Mouse (Mus musculus) urinary bladder, postnatal 14 days (tissue): ENCODE results near the gene Ddah1.

Experiments
- DNase-seq: peaks from one replicate; pipeline ENCODE4 v3.0.0; 2021; ENCODE audit warnings: low spot score

The Ddah1 gene

DNA sequence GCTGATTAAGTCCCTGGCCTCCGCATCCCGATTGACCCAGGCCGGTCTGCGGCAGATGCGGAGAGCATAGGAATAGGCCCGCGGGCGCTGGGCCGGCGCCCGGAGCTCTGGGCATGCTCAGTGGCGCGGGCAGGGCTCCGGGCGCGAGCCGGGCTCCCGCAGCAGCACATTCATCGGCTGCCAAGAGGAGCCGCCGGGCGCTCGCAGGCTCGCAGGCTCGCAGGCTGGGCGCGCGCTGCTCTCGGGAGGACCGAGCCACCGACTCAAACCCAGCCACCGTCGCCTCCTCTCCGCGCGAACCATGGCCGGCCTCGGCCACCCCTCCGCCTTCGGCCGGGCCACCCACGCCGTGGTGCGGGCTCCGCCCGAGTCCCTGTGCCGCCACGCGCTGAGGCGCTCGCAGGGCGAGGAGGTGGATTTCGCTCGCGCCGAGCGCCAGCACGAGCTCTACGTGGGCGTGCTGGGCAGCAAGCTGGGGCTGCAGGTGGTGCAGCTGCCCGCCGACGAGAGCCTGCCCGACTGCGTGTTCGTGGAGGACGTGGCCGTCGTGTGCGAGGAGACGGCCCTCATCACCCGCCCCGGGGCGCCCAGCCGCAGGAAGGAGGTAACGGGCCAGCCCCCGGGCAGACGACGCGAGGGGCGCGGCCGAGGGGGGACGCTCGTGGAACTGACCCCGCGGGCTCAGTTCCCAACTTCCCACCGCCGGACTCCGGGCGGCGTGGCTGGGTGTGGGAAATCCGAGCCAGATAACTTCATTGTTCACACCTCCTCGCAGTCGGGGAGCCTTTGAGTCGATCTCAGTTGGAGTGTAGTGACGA lies at the start of gene Ddah1:
Ddah1 (plus strand) TSS at position 115 of the 818 bp plus-strand sequence.
- peak; percentile 63 for DNase-seq

DNA sequence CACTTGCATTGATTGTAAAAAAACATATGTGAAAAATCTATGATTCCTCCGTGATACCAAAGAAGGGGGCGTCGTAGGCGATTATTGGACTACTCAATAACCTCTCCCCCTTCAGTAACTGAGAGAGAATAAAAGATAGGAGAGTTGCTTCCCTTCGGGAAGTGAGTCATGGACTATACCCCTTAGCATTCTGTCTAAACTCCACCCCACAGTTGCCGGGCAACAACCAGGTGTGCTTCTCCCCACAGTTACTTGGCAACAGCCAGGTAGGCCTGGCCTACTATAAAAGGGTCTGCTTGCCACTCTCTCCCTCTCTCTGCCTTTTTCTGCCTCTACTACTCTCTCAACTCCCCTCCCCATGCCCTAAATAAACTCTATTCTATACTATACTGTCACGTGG lies 42.6 kb upstream of the Ddah1 start:
- DNase-seq, result no peak

DNA sequence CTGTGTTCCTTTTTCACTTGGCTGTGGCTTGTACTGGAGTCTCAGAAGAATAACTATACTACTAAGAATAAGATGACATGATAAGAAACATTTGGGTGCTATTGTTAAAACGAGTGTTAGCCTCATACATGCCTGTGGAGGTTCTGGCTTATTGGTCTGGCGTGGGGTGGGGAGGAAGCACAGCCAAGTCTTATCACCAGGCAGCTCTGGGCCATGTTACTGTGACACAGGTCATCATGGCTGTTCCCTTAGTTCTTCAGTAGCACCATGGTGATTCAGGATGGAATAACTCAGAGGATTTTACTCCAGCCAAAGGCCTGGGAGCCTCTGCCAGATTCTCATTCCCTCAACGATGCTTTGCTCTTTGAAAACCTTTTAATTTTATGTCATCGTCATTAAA lies 38.8 kb upstream of the Ddah1 start:
- no peak for DNase-seq

DNA sequence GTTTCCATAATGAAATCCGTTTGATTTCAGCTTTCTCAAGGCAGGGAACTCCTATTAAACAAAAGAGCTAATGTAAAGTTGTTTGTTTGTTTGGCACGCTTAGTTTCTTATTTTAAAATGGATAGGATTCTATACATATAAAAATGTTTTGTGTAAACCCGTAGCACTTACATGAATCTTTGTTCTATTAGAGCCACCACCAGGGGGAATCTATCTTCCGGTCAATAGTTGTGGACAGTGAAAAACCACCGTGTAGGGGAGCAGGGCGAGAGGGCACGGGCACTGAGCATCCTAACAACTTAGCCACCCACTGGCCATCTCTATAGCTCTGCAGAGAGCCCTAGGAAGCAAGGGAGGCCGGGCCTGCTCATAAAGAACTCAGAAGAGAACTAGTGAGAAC lies 33.4 kb upstream of the Ddah1 start:
- DNase-seq, result no peak

DNA sequence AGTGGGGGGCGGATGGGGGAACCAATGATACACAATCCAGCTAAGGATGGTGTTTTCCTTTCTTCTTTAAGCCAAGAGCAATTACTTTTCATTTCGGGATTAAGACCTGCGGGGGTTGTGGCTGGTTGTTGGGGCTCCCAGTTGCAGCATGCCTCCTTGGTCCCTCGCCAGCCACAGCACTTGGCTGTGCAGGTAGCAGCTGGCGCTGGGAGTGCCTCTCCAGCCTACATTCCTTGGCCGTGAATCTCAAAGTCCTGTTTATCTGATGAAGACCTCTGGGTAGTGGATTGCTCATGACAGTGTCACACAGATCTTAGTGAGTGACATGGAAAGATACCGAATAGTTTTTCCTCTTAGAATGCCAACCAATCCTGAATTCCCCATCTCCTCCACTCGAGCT lies 30.1 kb upstream of the Ddah1 start:
- DNase-seq, result peak; percentile 59

DNA sequence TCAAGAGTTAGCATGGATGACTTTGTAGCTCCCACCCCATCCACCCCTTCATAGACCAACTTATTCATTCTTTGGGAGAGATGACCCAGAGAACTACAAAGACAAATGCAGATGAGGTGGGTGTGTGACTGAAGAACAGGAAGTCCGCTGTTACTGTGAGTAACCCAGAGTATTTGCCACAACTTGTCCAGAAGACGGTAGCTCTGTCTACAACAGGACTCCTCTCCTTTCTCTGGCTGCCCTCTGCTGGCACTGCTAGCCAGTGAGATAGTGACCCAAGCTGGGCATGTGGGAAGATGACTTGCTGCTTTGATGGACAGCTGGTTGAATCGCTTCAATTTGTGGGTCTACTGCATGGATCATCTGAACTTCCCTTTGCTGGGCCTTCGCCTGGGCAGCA lies 28.9 kb upstream of the Ddah1 start:
- peak; percentile 65 for DNase-seq

DNA sequence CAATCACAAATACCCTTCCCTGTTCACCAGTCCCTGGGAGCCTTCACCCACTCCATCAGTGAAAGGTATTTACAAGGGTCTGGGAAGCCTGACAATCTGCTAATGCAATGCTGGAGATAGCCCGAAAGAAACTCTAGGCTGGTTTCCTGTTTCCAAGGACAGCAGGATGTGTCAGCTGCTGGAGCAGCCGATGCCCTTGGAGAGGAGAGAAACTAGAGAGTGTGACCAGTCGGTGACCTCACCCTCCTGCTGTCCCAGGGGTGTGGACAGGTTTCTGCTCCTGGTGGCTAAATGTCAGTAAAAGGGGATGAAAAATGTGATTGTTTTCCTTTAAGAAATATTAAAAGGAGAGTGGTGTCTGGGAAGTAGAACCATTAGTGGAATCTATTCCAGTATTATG lies 28.4 kb upstream of the Ddah1 start:
- DNase-seq, result no peak

DNA sequence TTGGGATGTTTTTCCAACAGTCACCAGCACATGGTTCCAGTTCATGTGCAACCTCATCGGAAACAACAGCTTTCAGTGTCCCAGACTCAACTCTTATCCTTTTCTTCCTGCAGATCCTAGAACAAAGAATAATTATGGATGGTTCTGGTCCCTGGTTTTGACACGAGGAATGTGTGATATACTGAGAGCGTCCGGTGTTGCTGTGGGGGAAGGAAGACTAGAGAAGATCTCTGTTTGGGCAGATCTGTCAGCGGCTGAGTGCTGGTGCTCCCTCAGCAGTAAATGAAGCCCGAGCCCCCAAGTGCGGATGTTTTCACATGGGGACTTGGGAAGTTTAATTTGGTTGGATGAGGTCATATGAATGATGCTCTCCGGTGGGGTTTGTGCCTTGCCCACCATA lies 23.6 kb upstream of the Ddah1 start:
- DNase-seq, result no peak

DNA sequence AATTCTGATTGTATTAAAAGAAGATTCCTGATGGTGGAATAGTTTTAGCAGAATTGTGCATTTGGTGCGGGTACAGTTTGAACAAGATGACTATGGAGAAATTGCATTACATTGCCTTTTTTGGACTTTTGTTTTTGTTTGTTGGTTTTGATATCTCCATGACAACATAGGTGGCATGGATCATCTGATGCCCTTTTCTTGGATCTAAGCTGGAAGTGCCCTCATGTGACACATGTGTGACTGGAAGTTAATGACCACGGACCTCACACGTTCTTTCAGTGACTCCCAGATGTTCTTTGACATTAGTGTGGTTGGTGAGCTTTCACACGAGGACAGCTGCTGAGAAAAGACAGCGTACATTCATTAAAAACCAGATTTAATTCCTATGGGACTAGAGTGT lies 21.9 kb upstream of the Ddah1 start:
- no peak for DNase-seq

DNA sequence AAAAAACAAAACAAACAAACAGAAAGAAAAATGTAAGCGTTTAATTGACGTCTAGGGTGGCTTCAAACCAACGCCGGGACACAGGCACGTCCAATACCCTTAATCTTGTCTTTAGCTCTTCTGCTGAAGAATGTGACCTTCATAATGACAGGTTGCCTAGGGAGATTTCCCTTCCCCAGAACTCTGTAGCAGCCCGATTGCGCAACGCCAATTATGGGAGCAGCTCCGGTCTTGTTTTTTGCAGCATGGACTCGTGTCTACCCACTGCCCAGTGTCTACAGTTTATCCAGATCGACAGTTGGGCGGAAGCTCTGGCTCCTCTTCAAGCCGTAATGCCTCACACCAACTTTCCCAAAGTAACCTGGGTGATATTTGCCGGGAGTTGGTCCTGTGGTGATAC lies 19.8 kb upstream of the Ddah1 start:
- DNase-seq, result no peak

DNA sequence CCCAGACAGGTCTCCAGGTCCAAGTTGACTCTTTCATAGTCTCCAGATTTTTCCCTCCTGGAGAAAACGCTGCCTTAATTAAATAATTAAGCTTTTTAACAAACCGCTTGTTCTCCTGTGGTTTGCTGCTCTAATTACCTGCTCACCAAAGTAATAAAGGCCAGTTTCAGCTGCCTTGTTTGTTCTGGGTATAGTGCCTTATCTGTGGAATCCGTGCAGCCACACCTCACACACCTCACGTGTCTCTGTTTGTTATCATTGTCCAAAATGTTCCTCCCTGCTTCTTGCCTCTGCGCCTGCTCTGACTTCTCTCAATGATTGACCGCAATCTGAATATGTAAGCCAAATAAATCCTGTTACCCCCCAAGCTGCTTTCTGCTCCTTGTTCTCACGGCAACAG lies 18.6 kb upstream of the Ddah1 start:
- no peak for DNase-seq

DNA sequence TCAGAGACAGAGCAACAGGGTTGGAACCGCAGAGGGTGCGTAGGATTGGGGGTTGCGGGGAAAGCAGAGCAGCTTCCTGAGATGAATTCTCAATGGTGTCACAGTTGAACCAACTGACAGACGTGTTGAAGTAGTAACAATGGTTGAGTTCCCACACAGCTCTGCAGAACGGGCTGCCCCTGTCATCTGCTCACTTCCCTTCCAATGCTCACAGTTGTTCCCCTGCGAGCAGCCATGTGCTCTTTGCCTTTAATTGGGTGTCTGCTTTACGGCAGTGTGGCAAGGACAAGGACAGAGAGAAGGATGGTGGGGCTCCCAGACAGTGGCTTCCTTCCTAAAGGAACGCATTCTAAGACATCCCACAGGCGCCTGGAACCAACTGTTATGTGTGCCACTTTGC lies 15.4 kb upstream of the Ddah1 start:
- no peak for DNase-seq

DNA sequence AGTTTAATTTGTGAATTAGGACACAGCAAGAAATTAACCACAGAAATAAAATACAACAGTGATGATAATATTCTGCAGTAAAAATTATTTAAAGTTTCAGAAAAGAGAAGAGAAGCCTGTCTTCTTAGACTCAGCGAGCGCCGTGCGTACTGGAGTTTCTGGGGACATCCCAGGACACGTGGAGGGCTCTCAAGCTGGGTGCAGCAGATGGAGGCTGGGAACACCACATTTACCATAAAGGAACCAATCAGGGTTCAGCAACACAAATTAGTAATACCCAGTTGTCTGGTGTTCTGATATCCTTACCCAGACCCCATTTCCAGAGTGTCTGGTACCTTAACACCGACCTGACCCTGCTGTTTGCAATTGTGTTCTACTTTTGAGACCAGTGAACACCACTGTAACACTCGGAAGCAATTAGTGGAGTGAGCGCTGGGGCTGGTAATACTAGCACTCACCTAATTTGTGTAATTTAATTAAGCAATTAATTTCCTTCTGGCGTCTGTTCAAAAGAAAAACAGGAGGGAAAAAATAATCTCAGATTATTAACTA lies 14.9 kb upstream of the Ddah1 start:
- DNase-seq, result no peak

DNA sequence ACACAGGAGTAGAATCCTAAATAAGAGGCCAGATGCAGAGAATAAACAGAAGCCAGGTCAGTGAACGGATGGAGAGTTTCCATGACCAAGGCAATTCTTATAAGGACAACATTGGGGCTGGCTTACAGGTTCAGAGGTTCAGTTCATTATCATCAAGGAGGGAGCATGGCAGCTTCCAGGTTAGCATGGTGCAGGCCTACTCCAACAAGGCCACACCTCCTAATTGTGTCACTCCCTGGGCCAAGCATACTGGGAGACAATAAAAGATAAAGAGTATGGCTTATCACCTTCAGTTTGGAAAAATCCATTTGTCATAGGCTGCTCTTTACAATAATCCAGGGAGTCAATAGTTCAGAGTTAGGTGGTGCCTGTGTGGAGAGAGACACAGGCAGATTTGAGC lies 9.8 kb upstream of the Ddah1 start:
- no peak for DNase-seq

DNA sequence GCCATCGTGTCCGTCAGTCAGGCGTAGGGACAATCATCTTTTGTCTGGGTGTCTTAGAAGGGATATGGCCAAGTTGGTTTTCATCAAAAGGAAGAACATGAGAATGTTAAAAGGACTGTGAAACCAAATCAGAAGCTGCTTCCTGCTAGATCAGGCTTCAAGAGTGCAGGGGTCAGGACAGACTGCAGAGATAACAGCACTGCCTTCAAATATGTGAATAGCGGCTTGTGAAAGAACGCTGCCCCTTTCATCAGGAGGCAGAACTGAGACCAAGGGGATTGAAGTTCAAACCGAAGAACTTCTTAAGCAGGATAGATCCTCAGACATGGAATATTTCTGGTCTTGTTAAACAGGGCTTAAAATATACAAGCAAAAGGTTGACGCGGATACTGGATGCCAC lies 2.0 kb upstream of the Ddah1 start:
- no peak for DNase-seq

DNA sequence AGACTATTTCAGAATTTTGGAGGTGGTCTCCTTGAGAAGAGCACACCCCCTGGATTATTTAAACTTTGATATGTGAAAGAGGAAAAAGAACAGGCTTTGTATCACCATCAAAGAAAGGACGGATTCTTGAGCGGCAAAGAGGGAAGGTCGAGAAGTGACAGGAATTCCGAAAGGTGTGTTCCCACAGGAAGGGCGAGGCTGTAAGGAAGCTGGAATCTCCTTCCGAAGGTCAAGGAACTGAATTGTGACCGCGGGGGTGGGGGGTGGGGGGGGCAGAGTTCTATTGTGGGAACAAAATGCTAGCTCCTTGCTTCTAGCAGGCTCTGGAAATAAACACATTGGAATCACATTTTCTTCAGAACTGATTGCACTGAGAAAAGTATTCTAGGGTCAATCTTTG lies 1.3 kb upstream of the Ddah1 start:
- DNase-seq, result no peak

DNA sequence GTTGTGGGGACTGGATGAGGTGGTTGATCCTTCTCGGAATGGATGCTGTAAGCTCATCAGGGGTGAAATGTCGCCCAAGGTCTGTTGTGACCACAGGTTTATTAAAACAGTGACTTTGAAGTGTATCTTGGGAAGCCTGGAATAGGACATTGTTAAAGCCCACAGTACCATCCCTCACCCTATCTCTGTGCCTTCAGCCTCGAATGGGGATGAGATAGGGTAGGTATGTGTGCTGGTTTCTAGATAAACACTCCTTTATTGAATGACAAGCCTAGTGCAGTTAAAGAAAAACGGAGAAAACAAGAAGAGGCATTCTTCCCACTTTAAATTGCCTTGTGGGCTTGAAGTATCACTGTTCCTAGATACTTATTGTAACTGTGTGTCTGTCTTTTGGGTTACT lies 631 bp upstream of the Ddah1 start:
- no peak for DNase-seq

DNA sequence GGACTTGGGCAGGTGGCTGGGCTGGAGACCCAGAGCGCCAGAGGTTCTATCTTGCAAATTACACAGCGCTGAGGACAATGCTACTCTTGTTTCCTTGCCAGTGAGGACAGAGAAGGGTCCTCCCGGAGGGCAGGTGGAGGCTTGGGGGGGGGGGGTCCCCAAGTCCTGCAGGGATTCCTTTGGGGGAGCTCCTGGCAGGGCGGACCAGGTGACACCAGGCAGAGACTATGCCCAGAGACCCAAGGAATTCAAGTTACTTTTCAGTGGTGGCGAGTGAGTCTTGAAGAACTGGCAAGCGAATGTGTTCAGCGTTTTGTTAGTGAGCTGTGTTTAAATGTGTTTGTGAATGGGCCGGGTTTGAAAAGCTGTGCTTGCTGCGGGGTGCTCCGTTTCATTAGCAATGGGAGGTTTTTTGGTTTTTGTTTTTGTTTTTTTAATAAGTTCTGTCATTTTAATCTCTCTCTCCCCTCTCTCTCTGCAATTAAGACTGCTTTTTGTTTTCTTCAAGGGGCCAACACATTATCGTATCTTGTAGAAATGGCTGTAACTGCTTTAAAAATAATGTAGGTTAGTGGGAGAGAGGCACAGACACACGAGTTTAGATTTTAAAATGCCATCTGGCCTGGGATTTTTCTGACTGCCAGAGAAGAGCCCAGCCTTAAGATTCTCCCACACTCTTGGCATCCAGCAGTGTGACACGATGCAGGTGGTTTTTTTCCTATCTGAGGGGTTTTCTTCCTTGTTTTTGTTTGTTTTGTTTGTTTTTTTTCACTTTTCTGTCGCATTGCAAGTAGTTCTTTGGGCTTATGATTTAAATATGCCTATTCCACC lies 1.1 kb downstream of the Ddah1 start:
- no peak for DNase-seq

DNA sequence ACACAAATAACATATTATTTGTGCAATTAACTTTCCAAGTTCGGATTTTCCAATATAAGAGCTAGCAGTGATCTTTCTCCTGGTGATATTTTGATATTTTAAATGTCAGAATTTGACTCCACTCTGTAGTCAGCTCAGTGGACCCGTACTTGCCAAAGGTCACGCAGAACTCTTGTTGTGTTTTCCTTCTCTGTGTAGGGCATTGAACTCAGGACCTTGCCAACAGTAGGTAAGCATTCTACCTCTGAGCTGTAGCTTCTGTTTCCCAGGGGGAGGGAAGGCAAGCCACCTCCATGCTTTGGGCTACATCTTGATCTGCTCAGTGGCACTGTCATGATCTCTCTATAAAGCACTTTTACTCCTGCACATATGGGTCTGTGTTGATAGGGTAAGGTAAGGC lies 2.1 kb downstream of the Ddah1 start:
- no peak for DNase-seq

DNA sequence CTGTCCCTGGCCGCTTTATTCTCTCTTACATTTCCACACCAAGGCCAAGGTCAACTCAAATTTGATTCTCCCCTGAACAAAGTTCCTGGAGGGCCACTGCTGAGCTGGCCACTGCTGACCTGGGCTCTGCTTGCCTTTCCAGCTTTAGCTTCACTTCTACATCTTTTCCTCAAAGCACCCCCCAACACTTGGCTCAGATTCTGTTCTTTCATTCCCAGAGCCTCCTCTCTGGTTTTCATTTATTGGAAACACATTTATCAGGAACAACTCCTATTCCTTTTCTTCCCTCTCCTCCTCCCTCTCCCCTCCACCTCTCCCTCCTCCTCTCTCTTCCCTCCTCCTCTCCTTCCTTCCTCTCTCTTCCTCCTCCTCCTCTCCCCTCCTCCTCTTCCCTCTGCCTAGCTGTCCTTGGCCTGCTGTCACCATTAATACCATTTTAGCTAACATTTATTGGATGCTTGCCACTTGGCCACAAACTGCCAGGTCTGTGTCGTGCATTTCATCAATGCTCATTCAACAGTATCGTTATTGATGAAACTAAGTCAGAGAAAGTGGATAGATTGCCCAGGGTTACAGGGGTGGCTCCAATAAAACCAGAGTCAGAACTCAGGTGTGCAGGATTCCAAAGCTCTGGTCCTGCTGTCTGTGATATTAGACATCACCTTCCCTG lies 3.2 kb downstream of the Ddah1 start:
- no peak for DNase-seq

DNA sequence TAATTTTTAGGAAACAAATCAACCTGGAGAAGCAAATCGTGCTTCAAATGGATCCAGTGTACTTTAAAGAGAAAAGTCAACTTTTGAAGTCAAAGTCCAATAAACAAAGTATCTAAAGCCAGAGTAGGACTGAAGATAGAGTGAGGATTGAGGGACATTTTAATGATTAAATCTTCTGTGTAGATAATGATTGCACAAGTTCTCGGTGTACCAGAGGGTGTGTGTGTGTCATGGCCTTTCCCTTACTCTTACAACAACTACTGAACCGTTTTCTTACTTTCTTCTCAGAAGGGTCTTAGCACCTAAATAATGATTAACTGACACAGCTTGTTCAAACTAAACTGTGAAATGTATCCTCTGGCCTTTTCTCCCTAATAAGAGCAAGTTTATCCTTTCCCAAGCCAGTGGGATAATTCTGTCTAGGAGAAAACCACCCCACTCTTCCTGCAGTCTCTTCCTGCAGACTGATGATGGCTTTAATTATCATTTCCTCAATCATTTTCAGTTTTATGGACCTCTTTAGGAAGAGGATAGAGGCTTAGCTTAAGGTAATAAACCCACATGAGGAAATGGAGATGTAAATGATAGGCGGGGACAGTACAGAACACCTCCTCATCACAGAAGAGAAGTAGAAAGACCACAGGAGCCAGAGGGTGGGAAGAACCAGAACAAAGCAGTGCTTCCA lies 4.6 kb downstream of the Ddah1 start:
- DNase-seq, result no peak

DNA sequence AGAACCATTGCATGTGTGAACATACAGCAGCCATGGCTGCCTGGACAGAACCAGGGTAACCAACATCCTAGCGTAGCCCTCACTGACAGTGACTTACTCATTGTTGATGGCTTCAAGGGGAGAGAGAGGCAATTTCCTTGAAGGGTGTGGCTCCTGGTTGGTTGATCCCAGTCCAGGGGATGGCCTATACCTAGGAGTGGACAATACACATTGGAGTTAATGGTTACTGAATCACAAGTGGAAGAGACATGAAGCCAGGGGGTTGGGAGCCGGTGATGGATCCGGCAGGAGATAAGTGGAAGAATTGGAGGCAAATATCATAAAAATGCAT lies 5.1 kb downstream of the Ddah1 start:
- DNase-seq, result no peak
